Mouse (Mus musculus) thymus, adult 2 months (tissue): Measurements from ENCODE around the gene Tec. TPM values are rescaled to one million over a fixed set of nuclear protein-coding genes. Genes with fewer than 3 reads are reported as not detected.

Source experiments
- DNase-seq: peaks from one replicate; pipeline ENCODE4 v3.0.0; 2021
- H3K27ac ChIP-seq: fragments of 200-500 bp; 2 replicates; pipeline ENCODE4 v1.5.1; 2012; ENCODE audit warnings: low read length, control low read depth; ENCODE audit not compliant: control insufficient read depth, insufficient read depth
- H3K27me3 ChIP-seq: fragments of 200-500 bp; 2 replicates; pipeline ENCODE4 v1.6.1; 2012; ENCODE audit warnings: mild to moderate bottlenecking, low read length, moderate library complexity, mixed read lengths; ENCODE audit not compliant: control insufficient read depth, insufficient read depth
- H3K36me3 ChIP-seq: fragments of 200-500 bp; 2 replicates; pipeline ENCODE4 v1.6.1; 2012; ENCODE audit warnings: mild to moderate bottlenecking, low read length, moderate library complexity; ENCODE audit not compliant: control insufficient read depth, insufficient read depth
- H3K4me1 ChIP-seq: fragments of 200-500 bp; replicated peaks from 2 replicates; pipeline ENCODE4 v1.6.1; 2012; ENCODE audit warnings: low read length; ENCODE audit not compliant: control insufficient read depth, insufficient read depth
- H3K4me3 ChIP-seq: fragments of 200-500 bp; 2 replicates; pipeline ENCODE4 v1.5.1; 2012; ENCODE audit warnings: mild to moderate bottlenecking, low read length, control low read depth, moderate library complexity; ENCODE audit not compliant: control insufficient read depth, insufficient read depth
- CTCF ChIP-seq: fragments of 200-500 bp; IDR thresholded peaks from 2 replicates; pipeline ENCODE4 v1.5.1; 2012; ENCODE audit warnings: mild to moderate bottlenecking, control low read depth, low read length, moderate library complexity, borderline replicate concordance; ENCODE audit not compliant: control insufficient read depth, poor library complexity, insufficient read depth; ENCODE audit errors: extremely low read depth
- POLR2A ChIP-seq: fragments of 200-500 bp; IDR thresholded peaks from 2 replicates; pipeline ENCODE4 v1.6.1; 2012; ENCODE audit warnings: mild to moderate bottlenecking, low read length, control low read depth, moderate library complexity; ENCODE audit not compliant: control insufficient read depth, poor library complexity, insufficient read depth; ENCODE audit errors: extremely low read depth
- WGBS: fragments of 180-500 bp; shearing (Covaris S2); methylation state at CpG from one replicate; pipeline ENCODE4 v1.1.7; 2018; 5-methylcytosine and 5-hydroxymethylcytosine counted together
- polyA plus RNA-seq: library from polyadenylated mRNA; depleted of rRNA; stranded (reverse); fragments of >200 nt; gene quantifications from 2 replicates; pipeline ENCODE4 v1.2.3, GENCODE M21; 2012

Tec gene
- polyA plus RNA-seq, 1 experiment: 18.3 TPM

DNA sequence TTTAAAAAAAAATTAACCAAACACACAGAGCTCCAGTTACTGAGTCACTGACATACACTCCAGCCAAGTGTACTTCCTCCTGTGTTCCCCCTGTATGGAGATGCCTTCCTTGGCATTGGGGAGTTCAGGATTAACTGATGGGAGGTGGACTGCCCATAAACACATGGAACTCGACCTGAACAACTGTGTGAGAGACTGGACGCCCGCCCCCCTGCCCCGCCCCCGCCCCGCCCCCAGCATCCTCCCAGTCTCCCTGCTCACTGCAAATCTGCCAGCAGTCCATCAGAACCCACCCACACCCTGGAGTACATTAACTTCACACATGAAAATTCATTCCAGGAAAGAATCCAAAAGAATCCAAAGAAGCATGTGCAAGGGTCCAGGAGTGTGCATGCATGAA, 76.5 kb downstream of the Tec start:
- Histone ChIP-seq H3K27ac (no peak overlapping the region), H3K4me1 (peaks cover 25% of the 10 kb centered on the region), H3K27me3 (no peaks in the 10 kb centered on the region), H3K4me3 (no peak overlapping the region), H3K36me3 (no peaks in the 10 kb centered on the region)
- 80% methylated on average over 6 of the region's 6 CpGs for WGBS
- no peak for TF ChIP-seq POLR2A
- DNase-seq: no peak

DNA sequence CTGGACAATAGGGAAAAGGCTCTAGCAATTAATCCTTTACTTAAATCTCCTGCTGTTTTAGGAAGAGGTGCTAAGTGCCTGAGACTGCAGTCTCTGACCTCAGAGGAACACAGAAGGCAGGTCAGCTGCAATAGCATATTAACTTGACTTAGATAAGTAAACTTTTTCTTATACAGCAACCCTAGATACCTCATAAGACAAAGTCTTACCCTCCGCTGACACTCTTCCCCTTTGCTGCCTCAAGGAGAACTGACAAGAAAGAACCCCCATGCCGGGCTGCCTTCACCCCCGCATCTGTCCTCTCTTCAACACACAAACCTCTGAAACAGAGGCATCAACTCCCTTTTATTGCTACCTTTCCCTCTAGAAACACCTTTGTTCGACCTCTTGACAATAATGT, 76.9 kb downstream of the Tec start:
- peaks cover 23% of the 10 kb centered on the region for H3K4me1 ChIP-seq
- no peak overlapping the region for H3K4me3 ChIP-seq
- WGBS: 87% methylated on average over 4 of the region's 4 CpGs
- H3K36me3 ChIP-seq: no peaks in the 10 kb centered on the region
- no peak for DNase-seq
- TF ChIP-seq POLR2A (no peak), CTCF (no peak)
- H3K27ac ChIP-seq: no peak overlapping the region
- H3K27me3 ChIP-seq: no peaks in the 10 kb centered on the region

DNA sequence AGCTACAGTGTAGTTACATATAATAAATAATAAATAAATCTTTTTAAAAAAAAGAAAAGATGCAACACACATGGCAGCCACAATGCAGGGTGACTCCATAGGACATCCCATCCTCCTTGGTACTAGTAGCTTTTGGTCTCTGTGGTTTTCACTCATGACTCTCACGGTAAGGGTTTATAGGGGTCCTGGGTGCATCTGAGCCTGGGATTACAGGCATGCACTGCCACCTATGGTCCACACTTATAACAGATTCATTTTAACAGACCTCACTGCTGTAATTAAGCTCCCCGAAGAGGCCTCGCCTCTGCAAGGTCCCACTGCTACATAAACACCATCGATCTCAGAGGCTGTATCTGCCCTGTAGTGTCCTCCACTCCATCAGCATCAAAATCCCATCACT, 82.8 kb downstream of the Tec start:
- Histone ChIP-seq H3K36me3 (no peaks in the 10 kb centered on the region), H3K4me3 (no peak overlapping the region), H3K27me3 (no peaks in the 10 kb centered on the region), H3K4me1 (no peaks in the 10 kb centered on the region), H3K27ac (no peak overlapping the region)
- WGBS: 68% methylated on average over 4 of the region's 4 CpGs
- no peak for TF ChIP-seq CTCF
- no peak for TF ChIP-seq POLR2A
- DNase-seq: peak; percentile 41

DNA sequence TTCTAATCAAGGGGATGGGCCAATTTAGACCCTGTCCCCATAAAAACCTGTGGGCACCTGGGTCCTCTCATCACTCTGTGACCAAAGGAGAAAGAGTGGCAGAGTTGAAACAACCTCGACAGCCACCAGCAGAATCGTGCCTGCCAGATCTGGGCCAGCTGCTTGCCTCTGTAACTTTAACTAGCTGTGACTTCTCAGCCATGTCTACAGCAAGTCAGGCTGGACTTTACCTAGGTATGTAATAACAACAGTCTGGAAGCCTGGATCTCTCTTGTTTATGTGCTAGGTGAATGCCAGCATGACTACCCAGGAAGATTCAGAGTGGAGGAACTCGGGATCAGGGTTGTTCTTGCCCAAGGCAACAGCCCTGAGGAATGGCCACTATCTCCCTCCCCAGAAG, 83.6 kb downstream of the Tec start:
- no peak for DNase-seq
- Histone ChIP-seq H3K36me3 (no peaks in the 10 kb centered on the region), H3K4me1 (no peaks in the 10 kb centered on the region)

DNA sequence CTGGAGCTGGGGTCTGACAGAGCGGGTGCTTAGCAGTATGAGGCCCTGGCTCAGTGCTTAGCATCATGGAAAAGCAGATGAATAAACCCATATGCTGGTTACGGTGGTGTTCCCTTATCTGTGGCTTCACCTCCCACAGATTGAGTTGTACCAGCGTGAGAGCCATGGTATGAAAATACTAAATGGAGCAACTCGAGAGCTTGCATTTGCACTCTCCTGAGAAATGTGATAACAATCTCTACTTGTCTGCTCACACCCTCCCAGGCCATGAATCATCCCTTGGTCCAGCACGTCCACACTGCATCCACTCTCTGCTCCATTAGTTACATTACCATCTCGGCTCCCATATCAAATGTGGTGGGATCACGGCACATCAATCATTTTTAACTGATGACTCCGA, 84.3 kb downstream of the Tec start:
- no peak for DNase-seq
- Histone ChIP-seq H3K36me3 (no peaks in the 10 kb centered on the region), H3K27me3 (no peaks in the 10 kb centered on the region), H3K4me3 (no peak overlapping the region), H3K4me1 (no peaks in the 10 kb centered on the region), H3K27ac (no peak overlapping the region)
- 93% methylated on average over 8 of the region's 8 CpGs for WGBS
- no peak for TF ChIP-seq POLR2A
- no peak for TF ChIP-seq CTCF

More for the DNA sequence above, 83.6 kb downstream of the Tec start:
- Histone ChIP-seq H3K27ac (no peak overlapping the region), H3K4me3 (no peak overlapping the region), H3K27me3 (no peaks in the 10 kb centered on the region)
- WGBS: 93% methylated on average over 3 of the region's 3 CpGs
- TF ChIP-seq POLR2A: no peak
- no peak for TF ChIP-seq CTCF

DNA sequence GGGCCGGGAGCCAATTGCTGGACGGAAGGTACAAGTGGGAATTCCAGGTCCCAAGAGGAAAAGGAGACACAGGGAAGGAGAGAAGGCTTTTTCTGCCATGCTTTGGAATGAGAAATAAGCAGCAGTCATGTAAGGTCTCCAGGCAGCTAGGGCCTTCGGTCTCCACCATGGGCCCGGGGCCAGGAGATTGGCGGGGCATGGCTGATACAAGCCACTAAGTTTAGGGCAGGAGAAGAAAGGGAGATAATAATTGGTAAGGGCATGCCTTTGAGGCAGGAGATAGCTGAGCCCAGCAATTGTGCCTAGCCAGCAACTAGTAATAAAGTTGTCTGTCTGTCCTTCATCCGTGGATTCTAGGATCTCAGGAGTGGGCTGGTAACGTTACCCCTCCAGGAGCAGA, 85.2 kb downstream of the Tec start:
- no peaks in the 10 kb centered on the region for H3K27me3 ChIP-seq
- no peak for DNase-seq
- H3K36me3 ChIP-seq: no peaks in the 10 kb centered on the region
- no peak overlapping the region for H3K4me3 ChIP-seq
- 93% methylated on average over 7 of the region's 7 CpGs for WGBS
- no peak for TF ChIP-seq CTCF
- TF ChIP-seq POLR2A: no peak
- H3K27ac ChIP-seq: no peak overlapping the region
- no peaks in the 10 kb centered on the region for H3K4me1 ChIP-seq

DNA sequence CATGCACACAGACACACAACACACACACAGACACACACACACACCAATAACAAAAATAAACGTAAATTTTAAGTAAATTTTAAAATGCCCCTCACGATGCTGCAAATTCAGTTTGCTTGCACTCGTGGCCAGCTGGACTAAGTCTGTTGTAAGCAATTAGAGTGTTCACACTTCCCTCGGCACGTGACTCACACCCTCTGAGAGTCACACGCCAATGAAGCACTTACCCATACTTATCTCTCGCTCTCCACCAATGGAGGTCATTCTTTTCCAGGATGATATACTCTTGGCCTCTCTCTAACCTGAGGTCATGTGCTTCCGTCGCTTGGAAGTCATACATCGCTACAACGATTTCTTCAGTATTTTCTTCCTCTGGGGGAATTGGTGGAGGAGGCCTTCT, 86.5 kb downstream of the Tec start:
- Histone ChIP-seq H3K4me1 (no peaks in the 10 kb centered on the region), H3K27ac (no peak overlapping the region), H3K4me3 (no peak overlapping the region), H3K27me3 (no peaks in the 10 kb centered on the region), H3K36me3 (no peaks in the 10 kb centered on the region)
- WGBS: 96% methylated on average over 11 of the region's 11 CpGs
- TF ChIP-seq CTCF: no peak
- TF ChIP-seq POLR2A: no peak
- no peak for DNase-seq

DNA sequence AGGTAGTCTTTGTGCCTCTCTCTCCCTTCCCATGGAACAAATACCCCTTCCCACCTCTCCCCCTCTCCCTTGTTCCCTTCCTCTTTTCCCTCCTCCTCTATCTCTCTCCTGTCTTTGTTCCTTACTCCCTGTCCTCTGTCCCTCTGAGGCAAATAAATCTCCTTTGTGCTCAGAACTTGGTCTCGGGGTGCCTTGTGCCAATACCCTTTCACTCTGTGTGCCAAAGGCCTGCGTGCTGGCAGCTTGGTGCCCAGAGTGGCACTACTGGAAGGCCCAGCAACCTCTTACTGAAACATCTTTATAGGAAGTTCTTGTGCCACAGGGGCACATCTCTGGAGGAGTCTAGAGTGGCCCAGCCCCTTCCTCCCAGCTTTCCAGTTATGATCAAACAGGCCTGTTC, 91.7 kb downstream of the Tec start:
- Histone ChIP-seq H3K27ac (no peak overlapping the region), H3K36me3 (no peaks in the 10 kb centered on the region), H3K4me3 (no peak overlapping the region), H3K4me1 (peaks cover 2% of the 10 kb centered on the region; the same call in 1 of the 2 replicates), H3K27me3 (no peaks in the 10 kb centered on the region)
- TF ChIP-seq CTCF (no peak), POLR2A (no peak)
- WGBS: 95% methylated on average over 2 of the region's 2 CpGs
- DNase-seq: no peak
